Mouse (Mus musculus): ENCODE results near the gene Mynn.
"Not testable (repeated sequence)": the region's sequence is repeated elsewhere in the genome, so short reads cannot be mapped to it uniquely, and the experiment has no call there.

The Mynn gene

DNA sequence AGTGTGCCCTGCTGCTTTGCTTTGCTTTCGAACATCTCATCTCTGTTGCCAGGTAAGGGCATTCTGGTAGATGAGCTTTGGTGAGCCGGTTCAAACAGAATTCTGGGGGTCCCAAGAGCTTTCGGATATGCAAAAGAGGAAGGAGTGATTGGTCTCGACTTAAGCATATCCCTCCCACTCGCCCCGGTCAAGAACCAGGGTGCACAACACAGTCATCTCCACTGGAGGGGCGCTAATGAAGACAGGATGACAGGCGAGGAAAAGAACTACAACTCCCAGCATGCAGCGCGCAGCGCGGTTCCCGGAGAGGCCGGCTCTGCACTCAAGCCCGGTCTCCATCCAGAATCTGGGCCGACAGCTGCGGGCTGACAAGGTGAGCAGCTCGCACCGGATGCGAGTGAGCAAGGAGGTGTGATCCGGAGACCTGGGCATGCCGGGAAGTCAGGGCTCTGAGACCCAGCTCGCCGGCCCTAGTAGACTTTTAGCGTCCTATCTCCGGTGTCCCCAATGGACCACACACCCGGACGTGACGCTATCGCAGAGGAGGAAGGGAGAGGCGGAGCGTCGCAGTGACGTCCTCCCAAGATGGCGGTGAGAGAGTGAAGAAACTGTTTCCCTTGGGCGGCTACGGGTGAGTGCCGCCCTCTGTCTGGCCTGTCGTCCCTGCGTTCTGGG lies at the start of gene Mynn:
Gene Mynn, plus strand, starts transcription at position 1 of the 675 bp plus-strand sequence.
- DNase-seq: peak; percentile 93

- DNase-seq: no peak
Observed at GRCm38 (mm10) chr3:30553741-30554140, 48.1 kb upstream of the Mynn start.

GRCm38 (mm10) chr3:30560677-30561314 lies 41.1 kb upstream of the Mynn start:
- no peak for DNase-seq

- DNase-seq: not testable (repeated sequence)
Observed at GRCm38 (mm10) chr3:30566333-30566732, 35.5 kb upstream of the Mynn start.

DNA sequence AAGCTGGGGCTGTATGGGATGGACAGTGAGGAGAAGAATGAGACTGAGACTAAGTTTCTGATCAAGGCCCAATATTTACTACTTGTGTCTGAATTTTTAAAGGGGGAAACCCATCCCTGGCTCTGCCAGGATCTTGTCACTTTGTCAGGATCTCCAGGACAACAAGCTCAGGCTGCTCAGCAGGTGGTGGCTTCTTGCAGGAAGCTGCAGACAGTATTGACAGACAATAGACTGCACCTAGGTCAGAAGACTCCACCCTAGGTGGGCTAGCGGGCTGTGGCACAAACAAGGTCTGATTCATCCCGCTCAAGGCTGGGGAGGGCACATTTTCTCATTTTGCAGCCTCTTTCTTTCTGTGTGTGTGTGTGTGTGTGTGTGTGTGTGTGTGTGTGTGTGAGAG lies 28.3 kb upstream of the Mynn start:
- no peak for DNase-seq

GRCm38 (mm10) chr3:30588865-30589264 lies 13.0 kb upstream of the Mynn start:
- DNase-seq: no peak

GRCm38 (mm10) chr3:30592418-30592853 lies 9.4 kb upstream of the Mynn start:
- no peak for DNase-seq

GRCm38 (mm10) chr3:30593719-30594485 lies 8.0 kb upstream of the Mynn start:
- no peak for DNase-seq

DNA sequence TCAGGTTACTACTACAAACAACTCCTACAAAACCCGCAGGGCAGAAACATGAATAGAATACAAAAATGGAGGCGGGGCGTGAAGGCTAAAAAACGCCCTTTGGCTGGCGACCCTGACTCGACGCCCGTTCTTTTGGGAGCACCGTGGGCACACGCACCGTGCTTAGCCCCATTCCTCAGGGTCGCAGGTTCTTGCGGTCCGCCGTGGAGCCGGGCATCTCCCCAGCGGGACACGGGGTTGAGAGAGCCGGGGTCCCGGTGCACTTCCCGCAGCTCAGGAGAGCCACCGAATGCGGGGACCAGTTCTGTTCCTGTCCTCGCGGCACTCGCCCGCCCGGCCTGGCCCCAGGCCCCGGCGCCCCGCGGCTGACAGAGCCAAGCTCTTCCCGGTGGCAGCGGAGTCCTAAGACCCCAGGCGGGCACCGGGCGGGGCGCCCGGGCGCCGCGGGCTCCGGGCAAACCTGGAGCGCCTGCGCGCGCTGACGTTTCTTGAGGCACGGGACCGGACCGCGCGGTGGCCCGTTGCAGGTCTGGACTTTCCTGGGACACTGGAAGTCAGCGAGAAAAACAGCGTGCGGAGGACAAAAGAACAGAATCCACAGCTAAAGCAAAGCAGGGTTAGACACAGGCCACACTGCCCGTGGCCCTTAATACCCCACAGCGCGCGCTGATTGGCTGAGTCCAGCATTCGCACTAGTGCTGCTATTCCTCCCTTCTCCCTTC lies 6.6 kb upstream of the Mynn start:
- peak; percentile 36 for DNase-seq

- no peak for DNase-seq
Observed at GRCm38 (mm10) chr3:30597271-30597670, 4.6 kb upstream of the Mynn start.

GRCm38 (mm10) chr3:30599711-30600545 lies 1.9 kb upstream of the Mynn start, which contains the start of gene Actrt3:
Gene Actrt3 (minus strand): TSS chr3:30599939.
- DNase-seq: peak; percentile 54

GRCm38 (mm10) chr3:30600717-30601116 lies 1.1 kb upstream of the Mynn start:
- no peak for DNase-seq

GRCm38 (mm10) chr3:30601175-30601574 lies 690 bp upstream of the Mynn start:
- DNase-seq: peak; percentile 76

DNA sequence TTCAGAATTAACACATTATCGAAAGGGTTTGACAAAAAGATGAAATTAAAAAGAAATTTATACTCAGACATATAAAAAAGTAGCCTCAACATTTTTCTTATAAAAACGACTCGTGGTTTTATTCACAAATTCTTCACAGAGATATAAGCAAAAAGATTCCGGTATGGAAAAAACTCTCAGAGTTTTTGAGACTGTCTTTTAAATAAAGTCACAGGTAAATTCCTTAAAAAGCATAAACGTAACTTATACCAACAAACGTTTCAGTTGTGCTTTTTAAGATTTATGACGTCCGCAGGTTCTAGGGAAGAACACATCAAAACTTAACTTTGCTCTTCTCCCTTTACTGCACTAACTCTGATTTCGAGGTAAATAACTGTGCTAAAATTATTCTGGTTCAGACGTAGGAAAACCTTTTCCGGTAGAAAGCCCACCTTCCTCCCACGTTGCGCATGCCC lies 228 bp upstream of the Mynn start:
- DNase-seq: no peak

DNA sequence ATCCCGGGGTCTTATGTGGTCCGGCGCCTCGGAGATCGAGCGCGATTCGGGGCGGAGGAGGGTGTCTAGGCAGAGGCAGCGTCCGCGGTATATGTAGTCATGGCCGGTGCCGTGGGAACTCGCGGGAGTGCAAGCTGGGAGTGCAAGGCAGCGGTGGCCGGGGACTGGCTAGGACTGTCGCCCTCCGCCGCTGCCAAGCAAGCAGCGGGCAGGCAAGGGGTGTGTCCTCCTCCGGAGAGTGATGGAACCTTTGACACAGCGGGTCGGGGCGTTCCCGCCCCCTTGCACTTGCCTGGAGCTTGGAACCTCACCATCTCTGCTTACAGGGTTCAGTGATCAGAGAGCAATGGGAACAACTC lies 854 bp downstream of the Mynn start:
- DNase-seq: peak; percentile 65

DNA sequence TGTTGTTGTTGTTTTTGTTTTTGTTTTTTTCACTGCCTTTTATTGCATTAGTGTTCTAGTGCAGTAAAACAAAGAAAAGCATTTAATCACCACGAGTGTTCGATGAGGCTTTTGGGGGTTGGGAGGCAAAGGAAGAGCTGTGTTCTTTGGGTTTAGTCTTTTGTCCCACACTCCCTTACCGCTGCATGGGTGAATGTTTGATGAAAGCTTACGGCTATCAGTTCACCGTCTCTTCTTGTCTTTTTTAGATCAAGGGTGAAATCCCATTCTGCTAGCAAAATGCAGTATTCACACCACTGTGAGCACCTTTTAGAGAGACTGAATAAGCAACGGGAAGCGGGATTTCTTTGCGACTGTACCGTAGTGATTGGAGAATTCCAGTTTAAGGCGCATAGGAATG lies 1.4 kb downstream of the Mynn start:
- DNase-seq: no peak

DNA sequence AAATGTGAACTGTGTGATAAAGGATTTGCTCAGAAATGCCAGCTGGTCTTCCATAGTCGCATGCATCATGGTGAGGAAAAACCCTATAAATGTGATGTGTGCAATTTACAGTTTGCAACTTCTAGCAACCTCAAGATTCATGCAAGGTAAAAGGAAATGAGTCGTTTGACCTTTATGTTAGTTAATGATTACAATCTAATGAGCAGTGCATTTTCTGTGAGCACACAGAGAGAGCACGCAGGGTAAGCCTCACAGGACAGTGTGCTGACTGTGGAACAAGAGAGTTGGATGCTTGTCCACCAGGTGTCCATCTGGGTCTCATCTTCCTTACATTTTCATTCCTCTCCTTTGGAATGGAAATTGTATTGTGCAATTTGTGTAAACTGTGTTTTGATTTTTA lies 7.1 kb downstream of the Mynn start:
- no peak for DNase-seq

DNA sequence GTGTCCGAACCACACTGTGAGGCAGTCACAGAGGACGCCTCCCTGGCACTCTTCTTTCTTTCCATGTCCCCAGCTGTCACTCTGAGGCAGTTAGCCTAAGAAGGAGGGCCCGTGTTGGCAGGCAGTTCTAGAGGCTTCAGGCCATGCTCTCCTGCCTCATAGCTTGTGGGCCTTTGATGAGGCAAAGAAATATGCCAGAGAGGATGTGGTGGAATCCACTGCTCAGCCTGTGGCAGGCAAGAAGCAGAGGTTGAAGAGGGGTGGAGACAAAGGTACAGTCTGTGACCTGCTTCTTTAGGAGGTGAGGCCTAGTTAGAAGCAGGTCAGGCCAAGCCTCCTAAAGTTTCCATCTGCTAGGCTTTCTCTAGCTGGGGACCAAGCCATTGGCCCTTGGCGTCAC lies 9.1 kb downstream of the Mynn start:
- DNase-seq: no peak

- no peak for DNase-seq
Observed at GRCm38 (mm10) chr3:30620132-30620531, 18.3 kb downstream of the Mynn start.

DNA sequence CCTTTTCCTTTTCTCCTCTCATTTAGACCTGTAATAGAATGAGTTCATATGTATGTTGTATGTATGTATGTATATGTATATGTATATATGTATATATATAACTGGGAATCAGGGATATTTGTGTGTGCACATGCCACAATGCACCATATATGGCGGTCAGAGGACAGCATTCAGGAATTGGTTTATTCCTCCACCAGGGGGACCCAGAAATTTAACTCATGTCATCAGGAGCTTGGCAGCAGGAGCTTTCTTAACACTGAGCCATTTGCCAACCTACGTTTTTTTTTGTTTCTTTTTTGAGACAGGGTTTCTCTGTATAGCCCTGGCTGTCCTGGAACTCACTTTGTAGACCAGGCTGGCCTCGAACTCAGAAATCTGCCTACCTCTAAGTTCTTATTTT lies 31.8 kb downstream of the Mynn start:
- no peak for DNase-seq

GRCm38 (mm10) chr3:30635629-30636028 lies 33.8 kb downstream of the Mynn start:
- no peak for DNase-seq

DNA sequence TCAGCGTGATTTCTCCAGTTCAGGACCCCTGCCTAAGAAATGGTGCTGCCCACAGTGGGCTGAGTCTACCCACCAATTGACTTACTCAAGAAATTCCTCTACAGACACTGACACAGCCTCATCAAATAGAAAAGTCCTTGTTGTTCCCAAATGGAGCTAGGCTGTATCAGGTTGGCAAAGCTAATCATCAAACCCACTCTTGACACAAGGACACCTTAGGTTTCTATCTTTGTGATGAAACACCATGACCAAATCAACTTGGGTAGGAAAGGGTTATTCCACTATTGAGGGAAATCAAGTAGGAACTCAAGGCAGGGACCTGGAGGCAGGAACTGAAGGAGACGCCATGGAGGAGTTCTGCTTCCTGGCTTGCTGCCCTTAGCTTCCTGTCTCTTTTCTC lies 42.3 kb downstream of the Mynn start, which contains the start of gene Lrriq4:
Gene Lrriq4, plus strand, starts transcription at position 301 of the 400 bp plus-strand sequence.
- DNase-seq: no peak
